Mouse (Mus musculus) myocyte (in vitro differentiated cells): ENCODE measurements around the gene Bri3.

ENCODE experiments used
- POLR2A ChIP-seq: IDR thresholded peaks from one replicate; pipeline ENCODE4 v1.6.1; 2011; ENCODE audit warnings: low read depth, mild to moderate bottlenecking, control low read depth, moderate library complexity; ENCODE audit not compliant: insufficient read length
- USF1 ChIP-seq: IDR thresholded peaks from one replicate; pipeline ENCODE4 v1.6.1; 2011; ENCODE audit warnings: low read depth, mild to moderate bottlenecking, control low read depth, moderate library complexity

GRCm38 (mm10) chr5:144439286-144440040, 195.2 kb downstream of the Bri3 start:
- TF ChIP-seq POLR2A (no peak), USF1 (no peak)
